Mouse (Mus musculus): ENCODE results near the gene Psme2b.
"Not testable (repeated sequence)": the region's sequence is repeated elsewhere in the genome, so short reads cannot be mapped to it uniquely, and the experiment has no call there.

- TF ChIP-seq CTCF (IDR thresholded peaks at IDR 0.05; ENCODE audit: insufficient read depth, low read length); POLR2A (IDR thresholded peaks at IDR 0.05; ENCODE audit: borderline replicate concordance, extremely low read depth, low read depth, low read length): not testable (repeated sequence)
Observed at GRCm38 (mm10) chr11:48982848-48983247, 36.9 kb upstream of the Psme2b start.

Measured in lung, adult 2 months (tissue).